Mouse (Mus musculus) ES-E14 (cell line): ENCODE data around the gene Vmn2r82.
"Not testable (repeated sequence)": the region's sequence is repeated elsewhere in the genome, so short reads cannot be mapped to it uniquely, and the experiment has no call there.

Source experiments
- CHD2 ChIP-seq: IDR thresholded peaks from 2 replicates; pipeline ENCODE4 v1.6.1; 2014; ENCODE audit warnings: mild to moderate bottlenecking, low read depth, low read length, inconsistent platforms
- HCFC1 ChIP-seq: IDR thresholded peaks from 2 replicates; pipeline ENCODE4 v1.6.1; 2012; ENCODE audit warnings: low read length, inconsistent platforms, borderline replicate concordance; ENCODE audit not compliant: insufficient read depth
- MAFK ChIP-seq: IDR thresholded peaks from 2 replicates; pipeline ENCODE4 v1.6.1; 2014; ENCODE audit warnings: mild to moderate bottlenecking, low read depth, low read length, inconsistent platforms; ENCODE audit not compliant: insufficient read depth
- ZC3H11A ChIP-seq: IDR thresholded peaks from 2 replicates; pipeline ENCODE4 v1.6.1; 2012; ENCODE audit warnings: low read depth, mild to moderate bottlenecking, inconsistent platforms, low read length, borderline replicate concordance
- ZNF384 ChIP-seq: IDR thresholded peaks from 2 replicates; pipeline ENCODE4 v1.6.1; 2012; ENCODE audit warnings: low read depth, low read length, inconsistent platforms

DNA sequence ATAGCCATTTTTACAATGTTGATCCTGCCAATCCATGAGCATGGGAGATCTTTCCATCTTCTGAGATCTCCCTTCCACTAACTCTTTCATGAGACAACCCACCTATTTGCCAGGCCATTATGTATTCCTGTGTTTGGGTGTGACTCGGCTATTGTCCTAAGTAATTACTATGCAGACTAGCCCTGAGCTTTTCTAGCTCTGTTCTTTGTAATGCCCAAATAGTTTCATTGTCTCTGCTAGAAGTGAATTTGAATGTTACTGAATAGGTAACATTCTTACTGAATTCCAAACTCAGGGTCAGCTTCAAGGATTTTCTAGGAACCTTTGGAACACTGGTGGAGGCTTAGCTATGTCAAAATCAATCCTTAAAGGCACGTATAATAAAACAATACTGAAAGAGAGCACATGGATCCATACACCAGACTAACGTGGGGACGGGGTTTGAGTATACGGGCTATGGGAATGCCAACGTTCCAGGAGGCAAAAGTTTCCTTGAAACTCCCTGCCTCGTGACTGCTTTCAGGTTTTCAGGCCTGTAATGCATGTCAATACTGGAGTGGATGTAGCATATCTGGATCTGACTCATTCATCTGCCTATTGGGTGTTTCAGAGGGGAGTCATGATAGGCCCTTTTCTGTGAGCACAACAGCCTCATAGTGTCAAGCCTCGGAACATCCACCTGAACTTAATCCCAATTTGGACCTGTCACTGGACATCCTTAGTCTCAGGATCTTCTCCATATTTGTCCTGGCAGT is 43.8 kb downstream of the Vmn2r82 start:
- not testable (repeated sequence) for TF ChIP-seq HCFC1, ZC3H11A, ZNF384, MAFK
- 0 out of 2 replicates have a peak, but pooled peaks have one; percentile 53 for TF ChIP-seq CHD2
